22 mouse cellular contexts compared by ENCODE assay signal in the genomic region with DNA sequence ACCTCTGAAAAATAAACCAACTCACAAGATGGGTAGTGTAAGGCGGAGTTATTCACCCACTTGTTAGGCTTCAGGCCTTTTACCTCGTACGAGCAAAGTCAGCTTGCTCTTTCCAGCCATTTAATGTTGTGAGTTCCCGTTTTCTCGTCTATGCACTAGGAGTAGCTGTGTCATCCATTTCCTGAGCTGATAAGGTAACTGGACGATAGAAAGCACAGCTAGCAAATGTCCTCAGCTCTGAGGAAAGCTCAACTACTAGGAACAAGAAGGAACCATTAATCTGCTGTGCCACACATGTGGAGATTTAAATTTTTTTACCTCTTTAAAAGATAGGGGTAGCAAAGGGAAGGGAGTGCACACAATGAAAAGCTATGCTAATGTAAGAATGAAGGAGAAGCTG. TPM values are rescaled to one million over a fixed set of nuclear protein-coding genes. Genes with fewer than 3 reads are reported as not detected.
DNase-seq lines count a peak whose midpoint lies in the region; ATAC-seq lines count a peak whose summit lies in the region.
"Had no signal": no experiment of that assay in that cellular context is flagged by ENCODE, and none has a peak within 500 bp of the region (broad histone marks: within the 10 kb centered on the region; RNA-seq: fewer than 3 reads in every experiment).

No protein-coding gene starts in this region.

- peak; percentile 12 for DNase-seq in midbrain, embryonic 11.5 days (ENCODE audit: low spot score, missing footprints)
- no peak for DNase-seq in midbrain, embryonic 10.5 days (ENCODE audit: low spot score)
- DNase-seq in MEL-GATA-1-ER (ENCODE audit: extremely low read depth, low read depth): peak; percentile 89
- no peak for DNase-seq in left cerebral cortex, adult 18-20 months (ENCODE audit: low spot score in 2 of 2)
- no peak for DNase-seq in embryo, embryonic 10.5 days (ENCODE audit: low spot score)
- DNase-seq: adrenal gland, adult 2 months; adrenal gland, postnatal 10 days; adrenal gland, postnatal 25 days; cerebellum, adult 11 months; cerebellum, adult 18-20 months; cerebellum, adult 8-10 months; cerebellum, adult 9-11 months; cerebellum, postnatal 14 days; cerebellum, postnatal 36 days; embryo, embryonic 11 days; forebrain, postnatal 0 days had no signal

- no peak overlapping the region for H3K4me2 ChIP-seq in midbrain, embryonic 11.5 days
- no peak overlapping the region for H3K4me2 ChIP-seq in intestine, embryonic 16.5 days (ENCODE audit: low read depth, low read length)
- H3K4me2 ChIP-seq: embryonic facial prominence, embryonic 13.5 days; embryonic facial prominence, embryonic 15.5 days; forebrain, embryonic 13.5 days; forebrain, embryonic 15.5 days had no signal

- no peak overlapping the region for H3K9ac ChIP-seq in midbrain, embryonic 11.5 days (ENCODE audit: low read length)
- H3K9ac ChIP-seq in intestine, embryonic 16.5 days (ENCODE audit: low read depth, low read length): no peak overlapping the region
- H3K9ac ChIP-seq: embryonic facial prominence, embryonic 13.5 days; embryonic facial prominence, embryonic 15.5 days; forebrain, embryonic 13.5 days; forebrain, embryonic 15.5 days; forebrain, postnatal 0 days had no signal

- 92% methylated on average over 6 of the region's 6 CpGs for WGBS in midbrain, embryonic 11.5 days
- 90% methylated on average over 6 of the region's 6 CpGs for WGBS in midbrain, embryonic 10.5 days
- 67% methylated on average over 6 of the region's 6 CpGs for WGBS in intestine, embryonic 16.5 days

- no peaks in the 10 kb centered on the region for H3K36me3 ChIP-seq in midbrain, embryonic 11.5 days (ENCODE audit: control insufficient read depth, insufficient read depth, low read length)
- H3K36me3 ChIP-seq in midbrain, embryonic 10.5 days: peaks cover 42% of the 10 kb centered on the region
- no peaks in the 10 kb centered on the region for H3K36me3 ChIP-seq in intestine, embryonic 16.5 days (ENCODE audit: control insufficient read depth, insufficient read depth, low read length)
- H3K36me3 ChIP-seq: embryonic facial prominence, embryonic 13.5 days; embryonic facial prominence, embryonic 15.5 days had no signal

- no peak overlapping the region for H3K4me3 ChIP-seq in midbrain, embryonic 11.5 days (ENCODE audit: low read depth, low read length)
- H3K4me3 ChIP-seq in midbrain, embryonic 10.5 days: no peak overlapping the region
- H3K4me3 ChIP-seq in intestine, embryonic 16.5 days (ENCODE audit: low read length): no peak overlapping the region
- H3K4me3 ChIP-seq: embryonic facial prominence, embryonic 13.5 days; embryonic facial prominence, embryonic 15.5 days; forebrain, embryonic 13.5 days; forebrain, embryonic 15.5 days had no signal

- ATAC-seq in midbrain, embryonic 11.5 days (ENCODE audit: low FRiP score): no peak
- 0 out of 2 replicates have a peak, but pooled peaks have one; percentile 25 for ATAC-seq in granulocyte monocyte progenitor cell, adult 5-6 weeks (replicated peaks; ENCODE audit: poor library complexity, severe bottlenecking)
- no peak for ATAC-seq in intestine, embryonic 16.5 days
- ATAC-seq: forebrain, embryonic 13.5 days; forebrain, embryonic 15.5 days; forebrain, postnatal 0 days had no signal

- peaks cover 20% of the 10 kb centered on the region for H3K4me1 ChIP-seq in midbrain, embryonic 11.5 days (ENCODE audit: control insufficient read depth, insufficient read depth, low read length)
- peaks cover 30% of the 10 kb centered on the region for H3K4me1 ChIP-seq in midbrain, embryonic 10.5 days
- H3K4me1 ChIP-seq in intestine, embryonic 16.5 days (ENCODE audit: control insufficient read depth, insufficient read depth, low read length): no peaks in the 10 kb centered on the region
- H3K4me1 ChIP-seq: embryonic facial prominence, embryonic 13.5 days; forebrain, embryonic 15.5 days had no signal

- no peak overlapping the region for H3K27ac ChIP-seq in midbrain, embryonic 11.5 days (ENCODE audit: low read depth, low read length)
- no peak overlapping the region for H3K27ac ChIP-seq in midbrain, embryonic 10.5 days (replicated peaks)
- no peak overlapping the region for H3K27ac ChIP-seq in intestine, embryonic 16.5 days (ENCODE audit: low read length)
- H3K27ac ChIP-seq: embryonic facial prominence, embryonic 13.5 days; embryonic facial prominence, embryonic 15.5 days; forebrain, embryonic 13.5 days; forebrain, embryonic 15.5 days had no signal

- H3K9me3 ChIP-seq in midbrain, embryonic 11.5 days (ENCODE audit: control insufficient read depth, low read length): no peaks in the 10 kb centered on the region
- no peaks in the 10 kb centered on the region for H3K9me3 ChIP-seq in midbrain, embryonic 10.5 days (replicated peaks)
- H3K9me3 ChIP-seq in intestine, embryonic 16.5 days (ENCODE audit: control insufficient read depth, low read length): no peaks in the 10 kb centered on the region
- H3K9me3 ChIP-seq: embryonic facial prominence, embryonic 13.5 days; embryonic facial prominence, embryonic 15.5 days; forebrain, embryonic 13.5 days; forebrain, embryonic 15.5 days had no signal

- H3K27me3 ChIP-seq in midbrain, embryonic 11.5 days (ENCODE audit: control insufficient read depth, insufficient read depth, low read length): no peaks in the 10 kb centered on the region
- no peaks in the 10 kb centered on the region for H3K27me3 ChIP-seq in midbrain, embryonic 10.5 days (ENCODE audit: low read depth, poor library complexity, severe bottlenecking)
- no peaks in the 10 kb centered on the region for H3K27me3 ChIP-seq in intestine, embryonic 16.5 days (replicated peaks; ENCODE audit: control insufficient read depth, insufficient read depth, low read length)
- H3K27me3 ChIP-seq: embryonic facial prominence, embryonic 13.5 days; embryonic facial prominence, embryonic 15.5 days; forebrain, embryonic 13.5 days; forebrain, embryonic 15.5 days had no signal

RNA-seq across cellular contexts. Expression of a gene that starts 15.7 kb away (rescaled TPM):
- 0.30 and 0.70 TPM in 2 replicates for polyA plus RNA-seq in midbrain, embryonic 11.5 days (2014; fragmentation: Nextera tagmentation; extraction: Ambion mirVana)
- 0.57 TPM in 2 replicates for polyA plus RNA-seq in midbrain, embryonic 10.5 days (2016; fragmentation: Nextera tagmentation; extraction: Ambion mirVana)
- 0.21 TPM in 1 of 2 replicates, not detected in the other for total RNA-seq in granulocyte monocyte progenitor cell, adult 5-6 weeks (2014; fragmentation: Nextera tagmentation)
- 0.05 TPM in 1 of 2 replicates, not detected in the other for total RNA-seq in granulocyte monocyte progenitor cell, adult 5-6 weeks (2017)
- total RNA-seq in left cerebral cortex, adult 18-20 months (2021): under 1 TPM; 0.19 to 0.44 TPM
- polyA plus RNA-seq in intestine, embryonic 16.5 days (2015; fragmentation: Nextera tagmentation; extraction: Ambion mirVana): 1.2 and 1.4 TPM in 2 replicates

Comparison
In these comparisons a context has a peak if more than half of its experiments do, and no peak if none do; other contexts are left out.
1. DNase-seq: peak in midbrain, embryonic 11.5 days (single experiment) and MEL-GATA-1-ER (single experiment); none in midbrain, embryonic 10.5 days (single experiment), left cerebral cortex, adult 18-20 months (0 of 2) and embryo, embryonic 10.5 days (single experiment).